Mouse (Mus musculus) limb, embryonic 10.5 days (tissue): ENCODE data around the gene Snta1. TPM values are rescaled to one million over a fixed set of nuclear protein-coding genes. Genes with fewer than 3 reads are reported as not detected.

ENCODE experiments used
- DNase-seq: peaks from one replicate; pipeline ENCODE4 v3.0.0-alpha.2; 2017; ENCODE audit warnings: low spot score
- H3K27ac ChIP-seq: fragments of 300-500 bp; sonication (generic); 2 replicates; pipeline ENCODE4 v1.5.1; 2016; ENCODE audit warnings: mild to moderate bottlenecking
- H3K27me3 ChIP-seq: fragments of 300-500 bp; sonication (generic); 2 replicates; pipeline ENCODE4 v1.6.1; 2016; ENCODE audit warnings: low read depth, mild to moderate bottlenecking; ENCODE audit not compliant: poor library complexity, severe bottlenecking
- H3K36me3 ChIP-seq: fragments of 300-500 bp; sonication (generic); 2 replicates; pipeline ENCODE4 v1.6.1; 2016; ENCODE audit warnings: mild to moderate bottlenecking, moderate library complexity
- H3K4me1 ChIP-seq: fragments of 300-500 bp; sonication (generic); 2 replicates; pipeline ENCODE4 v1.6.1; 2016
- H3K4me3 ChIP-seq: fragments of 300-500 bp; sonication (generic); 2 replicates; pipeline ENCODE4 v1.5.1; 2016; ENCODE audit warnings: mild to moderate bottlenecking, moderate library complexity
- H3K9me3 ChIP-seq: fragments of 300-500 bp; sonication (generic); replicated peaks from 2 replicates; pipeline ENCODE4 v1.6.1; 2016; ENCODE audit warnings: mild to moderate bottlenecking
- WGBS: fragments of 180-500 bp; shearing (Covaris S2); methylation state at CpG from one replicate; pipeline ENCODE4 v1.1.7; 2016; 5-methylcytosine and 5-hydroxymethylcytosine counted together
- polyA plus RNA-seq: library from polyadenylated mRNA; unstranded; fragments of >200 nt; fragmentation: Nextera tagmentation; extraction: Ambion mirVana; gene quantifications from 2 replicates; pipeline ENCODE4 v1.2.1, GENCODE M21; 2016

Snta1 gene
- polyA plus RNA-seq, 1 experiment from 2014 or later, result 3.2 TPM

- no peak for DNase-seq
- H3K27me3 ChIP-seq, result peaks cover 17% of the 10 kb centered on the region
- 72% methylated on average over 3 of the region's 3 CpGs for WGBS
Observed at GRCm38 (mm10) chr2:154433391-154433790, 25.5 kb upstream of the Snta1 start.

GRCm38 (mm10) chr2:154432696-154433095 lies 24.8 kb upstream of the Snta1 start:
- H3K27me3 ChIP-seq, result peaks cover 24% of the 10 kb centered on the region
- 73% methylated on average over 2 of the region's 2 CpGs for WGBS
- H3K9me3 ChIP-seq, result no peaks in the 10 kb centered on the region
- no peaks in the 10 kb centered on the region for H3K36me3 ChIP-seq
- H3K4me3 ChIP-seq, result no peak overlapping the region
- no peak overlapping the region for H3K27ac ChIP-seq
- DNase-seq, result no peak
- H3K4me1 ChIP-seq, result peaks cover 23% of the 10 kb centered on the region

More at GRCm38 (mm10) chr2:154433391-154433790, 25.5 kb upstream of the Snta1 start:
- Histone ChIP-seq H3K4me3 (no peak overlapping the region), H3K9me3 (no peaks in the 10 kb centered on the region), H3K27ac (no peak overlapping the region), H3K4me1 (peaks cover 19% of the 10 kb centered on the region), H3K36me3 (no peaks in the 10 kb centered on the region)

- no peak overlapping the region for H3K27ac ChIP-seq
- H3K27me3 ChIP-seq, result peaks cover 32% of the 10 kb centered on the region
- H3K4me1 ChIP-seq, result peaks cover 23% of the 10 kb centered on the region
- 98% methylated on average over 2 of the region's 2 CpGs for WGBS
- no peaks in the 10 kb centered on the region for H3K9me3 ChIP-seq
- DNase-seq, result no peak
- H3K4me3 ChIP-seq, result no peak overlapping the region
- H3K36me3 ChIP-seq, result no peaks in the 10 kb centered on the region
Observed at GRCm38 (mm10) chr2:154430566-154430965, 22.7 kb upstream of the Snta1 start.

- peak overlapping the region; percentile 22; the same call in 1 of the 2 replicates for H3K4me3 ChIP-seq
- H3K36me3 ChIP-seq, result no peaks in the 10 kb centered on the region
- no peaks in the 10 kb centered on the region for H3K9me3 ChIP-seq
- peak overlapping the region; percentile 57; the same call in 1 of the 2 replicates for H3K27ac ChIP-seq
- WGBS, result 14% methylated on average over 17 of the region's 17 CpGs
- peaks cover 19% of the 10 kb centered on the region for H3K4me1 ChIP-seq
- DNase-seq, result peak; percentile 51
- peaks cover 38% of the 10 kb centered on the region for H3K27me3 ChIP-seq
Observed at GRCm38 (mm10) chr2:154427853-154428360, 20.0 kb upstream of the Snta1 start.

- Histone ChIP-seq H3K27me3 (peaks cover 42% of the 10 kb centered on the region), H3K27ac (peak overlapping the region; percentile 88)
Observed at GRCm38 (mm10) chr2:154426905-154427852, 19.3 kb upstream of the Snta1 start.

GRCm38 (mm10) chr2:154426188-154426904 lies 18.4 kb upstream of the Snta1 start:
- peak overlapping the region; percentile 88 for H3K27ac ChIP-seq
- DNase-seq, result peak; percentile 71

More at GRCm38 (mm10) chr2:154426905-154427852, 19.3 kb upstream of the Snta1 start:
- H3K9me3 ChIP-seq, result no peaks in the 10 kb centered on the region
- H3K4me3 ChIP-seq, result peak overlapping the region; percentile 59
- no peaks in the 10 kb centered on the region for H3K36me3 ChIP-seq
- WGBS, result 24% methylated on average over 11 of the region's 11 CpGs
- peak; percentile 31 for DNase-seq
- peaks cover 19% of the 10 kb centered on the region for H3K4me1 ChIP-seq

GRCm38 (mm10) chr2:154425522-154425921 lies 17.6 kb upstream of the Snta1 start:
- WGBS, result 80% methylated on average over 3 of the region's 3 CpGs
- H3K27me3 ChIP-seq, result peaks cover 42% of the 10 kb centered on the region
- H3K27ac ChIP-seq, result no peak overlapping the region

More at GRCm38 (mm10) chr2:154426188-154426904, 18.4 kb upstream of the Snta1 start:
- Histone ChIP-seq H3K9me3 (no peaks in the 10 kb centered on the region), H3K4me1 (peaks cover 25% of the 10 kb centered on the region), H3K4me3 (peak overlapping the region; percentile 59), H3K36me3 (no peaks in the 10 kb centered on the region), H3K27me3 (peaks cover 42% of the 10 kb centered on the region)
- 2% methylated on average over 25 of the region's 25 CpGs for WGBS

GRCm38 (mm10) chr2:154423548-154423947 lies 15.6 kb upstream of the Snta1 start:
- H3K4me1 ChIP-seq, result peaks cover 32% of the 10 kb centered on the region
- 93% methylated on average over 2 of the region's 2 CpGs for WGBS

More at GRCm38 (mm10) chr2:154425522-154425921, 17.6 kb upstream of the Snta1 start:
- Histone ChIP-seq H3K4me1 (peaks cover 32% of the 10 kb centered on the region), H3K4me3 (no peak overlapping the region), H3K9me3 (no peaks in the 10 kb centered on the region), H3K36me3 (no peaks in the 10 kb centered on the region)
- DNase-seq, result no peak

GRCm38 (mm10) chr2:154422181-154422580 lies 14.3 kb upstream of the Snta1 start:
- Histone ChIP-seq H3K4me3 (no peak overlapping the region), H3K36me3 (no peaks in the 10 kb centered on the region), H3K9me3 (no peaks in the 10 kb centered on the region), H3K27ac (no peak overlapping the region), H3K4me1 (peaks cover 22% of the 10 kb centered on the region), H3K27me3 (peaks cover 16% of the 10 kb centered on the region)
- DNase-seq, result no peak
- 82% methylated on average over 5 of the region's 5 CpGs for WGBS

More at GRCm38 (mm10) chr2:154423548-154423947, 15.6 kb upstream of the Snta1 start:
- DNase-seq, result no peak
- H3K36me3 ChIP-seq, result no peaks in the 10 kb centered on the region
- H3K27ac ChIP-seq, result no peak overlapping the region
- peaks cover 30% of the 10 kb centered on the region for H3K27me3 ChIP-seq
- H3K9me3 ChIP-seq, result no peaks in the 10 kb centered on the region
- no peak overlapping the region for H3K4me3 ChIP-seq

- H3K27me3 ChIP-seq, result peaks cover 13% of the 10 kb centered on the region; the same call in 1 of the 2 replicates
- no peak overlapping the region for H3K4me3 ChIP-seq
- no peaks in the 10 kb centered on the region for H3K36me3 ChIP-seq
- no peaks in the 10 kb centered on the region for H3K9me3 ChIP-seq
- 39% methylated on average over 7 of the region's 7 CpGs for WGBS
- DNase-seq, result peak; percentile 59
- H3K27ac ChIP-seq, result peak overlapping the region; percentile 15; the same call in 1 of the 2 replicates
- H3K4me1 ChIP-seq, result peaks cover 15% of the 10 kb centered on the region
Observed at GRCm38 (mm10) chr2:154420942-154421731, 13.2 kb upstream of the Snta1 start.

- no peak overlapping the region for H3K4me3 ChIP-seq
Observed at GRCm38 (mm10) chr2:154419631-154420515, 12.0 kb upstream of the Snta1 start.

More at GRCm38 (mm10) chr2:154419631-154420515, 12.0 kb upstream of the Snta1 start:
- H3K9me3 ChIP-seq, result no peaks in the 10 kb centered on the region
- WGBS, result 86% methylated on average over 9 of the region's 9 CpGs
- H3K27ac ChIP-seq, result no peak overlapping the region
- H3K36me3 ChIP-seq, result no peaks in the 10 kb centered on the region
- peaks cover 13% of the 10 kb centered on the region; the same call in 1 of the 2 replicates for H3K27me3 ChIP-seq
- no peak for DNase-seq
- peaks cover 13% of the 10 kb centered on the region for H3K4me1 ChIP-seq
